Mouse (Mus musculus): ENCODE results near the gene Sh3gl2. TPM values are rescaled to one million over a fixed set of nuclear protein-coding genes. Genes with fewer than 3 reads are reported as not detected.

Sh3gl2 gene
- polyA plus RNA-seq, 1 experiment from 2014 or later, result 0.24 TPM

DNA sequence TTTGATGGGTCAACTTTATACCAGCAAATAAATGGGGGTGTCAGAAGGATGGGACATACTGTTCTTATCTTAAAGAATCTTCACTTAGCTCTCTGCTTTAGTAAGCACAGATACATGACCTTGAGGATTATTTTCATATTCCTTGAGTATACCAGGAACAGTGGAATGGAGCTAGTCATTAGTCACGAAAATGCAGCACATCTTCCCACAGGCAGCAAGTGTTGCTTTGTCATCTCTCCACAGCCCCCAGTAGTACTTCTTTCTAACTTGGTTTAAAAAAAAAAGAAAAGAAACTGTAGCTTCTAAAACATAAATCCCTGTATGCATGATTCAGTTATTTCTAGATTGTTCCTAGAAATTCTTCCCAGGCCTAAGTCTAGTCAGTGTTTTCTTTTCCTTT, 121.1 kb downstream of the Sh3gl2 start:
- no peak overlapping the region for H3K4me2 ChIP-seq (ENCODE audit: low read depth, low read length)
- H3K27me3 ChIP-seq (ENCODE audit: control insufficient read depth, insufficient read depth, low read depth, low read length), result no peaks in the 10 kb centered on the region
- H3K9me3 ChIP-seq (replicated peaks; ENCODE audit: control insufficient read depth, low read length), result no peaks in the 10 kb centered on the region
- no peaks in the 10 kb centered on the region for H3K4me1 ChIP-seq (ENCODE audit: control insufficient read depth, low read depth, low read length)
- 46% methylated on average over 1 of the region's 1 CpGs for WGBS (ENCODE audit: insufficient replicate concordance)
- H3K36me3 ChIP-seq (ENCODE audit: control insufficient read depth, insufficient read depth), result no peaks in the 10 kb centered on the region
- ATAC-seq (ENCODE audit: low read depth), result no peak
- H3K4me3 ChIP-seq (ENCODE audit: low read depth, low read length), result no peak overlapping the region
- H3K9ac ChIP-seq (ENCODE audit: low read depth, low read length), result no peak overlapping the region
- no peak overlapping the region for H3K27ac ChIP-seq (ENCODE audit: low read length)

DNA sequence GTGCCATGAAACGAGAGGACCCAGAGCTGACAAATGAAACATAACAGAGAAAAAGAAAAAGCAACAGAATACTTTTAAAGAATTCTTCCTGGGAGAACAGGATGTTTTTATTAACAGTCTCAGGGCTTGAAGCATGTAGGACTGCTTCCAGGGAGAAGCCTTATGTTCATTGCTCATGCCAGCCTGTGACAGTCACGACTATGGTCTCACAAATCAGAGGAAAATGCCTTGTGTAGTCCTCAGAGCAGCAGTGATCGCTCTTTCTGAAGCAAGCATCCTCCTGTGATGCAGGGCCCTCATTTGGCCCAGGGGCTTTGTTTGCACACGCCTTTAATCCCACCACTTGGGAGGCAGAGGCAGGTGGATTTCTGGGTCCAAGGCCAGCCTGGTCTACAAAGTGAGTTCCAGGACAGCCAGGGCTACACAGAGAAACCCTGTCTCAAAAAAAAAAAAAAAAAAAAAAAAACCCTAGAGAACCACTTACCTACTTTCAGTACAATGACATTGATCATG, 129.8 kb downstream of the Sh3gl2 start:
- Histone ChIP-seq H3K9me3 (replicated peaks; ENCODE audit: control insufficient read depth, low read length) (no peaks in the 10 kb centered on the region), H3K27me3 (ENCODE audit: control insufficient read depth, insufficient read depth, low read depth, low read length) (no peaks in the 10 kb centered on the region), H3K36me3 (ENCODE audit: control insufficient read depth, insufficient read depth) (no peaks in the 10 kb centered on the region), H3K4me3 (ENCODE audit: low read depth, low read length) (no peak overlapping the region), H3K27ac (ENCODE audit: low read length) (no peak overlapping the region), H3K9ac (ENCODE audit: low read depth, low read length) (no peak overlapping the region), H3K4me2 (ENCODE audit: low read depth, low read length) (no peak overlapping the region), H3K4me1 (ENCODE audit: control insufficient read depth, low read depth, low read length) (no peaks in the 10 kb centered on the region)
- WGBS (ENCODE audit: insufficient replicate concordance), result 48% methylated on average over 4 of the region's 4 CpGs
- ATAC-seq (ENCODE audit: low read depth), result no peak

DNA sequence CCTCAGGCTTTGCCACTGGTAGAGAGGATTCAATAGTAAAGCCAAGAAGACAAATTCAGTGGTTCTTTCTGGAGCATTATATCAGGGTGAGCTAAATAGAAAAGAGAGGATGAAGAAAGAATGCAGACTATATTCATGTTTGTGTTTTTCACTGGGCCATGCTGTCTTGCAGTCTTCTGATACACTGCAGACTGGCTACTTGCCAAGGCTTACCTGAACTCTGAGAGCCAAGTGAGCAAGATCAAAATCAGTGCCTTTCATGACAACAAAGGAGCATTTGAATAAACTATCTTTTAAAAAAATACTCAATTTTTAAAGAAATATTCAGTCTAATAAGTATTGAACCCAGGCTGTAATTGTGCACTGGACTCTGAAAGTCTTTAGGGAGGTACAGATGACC, 131.4 kb downstream of the Sh3gl2 start:
- Histone ChIP-seq H3K36me3 (ENCODE audit: control insufficient read depth, insufficient read depth) (no peaks in the 10 kb centered on the region), H3K9ac (ENCODE audit: low read depth, low read length) (no peak overlapping the region), H3K9me3 (replicated peaks; ENCODE audit: control insufficient read depth, low read length) (no peaks in the 10 kb centered on the region), H3K27ac (ENCODE audit: low read length) (no peak overlapping the region), H3K4me1 (ENCODE audit: control insufficient read depth, low read depth, low read length) (no peaks in the 10 kb centered on the region), H3K4me2 (ENCODE audit: low read depth, low read length) (no peak overlapping the region), H3K27me3 (ENCODE audit: control insufficient read depth, insufficient read depth, low read depth, low read length) (no peaks in the 10 kb centered on the region), H3K4me3 (ENCODE audit: low read depth, low read length) (no peak overlapping the region)
- ATAC-seq (ENCODE audit: low read depth), result no peak

DNA sequence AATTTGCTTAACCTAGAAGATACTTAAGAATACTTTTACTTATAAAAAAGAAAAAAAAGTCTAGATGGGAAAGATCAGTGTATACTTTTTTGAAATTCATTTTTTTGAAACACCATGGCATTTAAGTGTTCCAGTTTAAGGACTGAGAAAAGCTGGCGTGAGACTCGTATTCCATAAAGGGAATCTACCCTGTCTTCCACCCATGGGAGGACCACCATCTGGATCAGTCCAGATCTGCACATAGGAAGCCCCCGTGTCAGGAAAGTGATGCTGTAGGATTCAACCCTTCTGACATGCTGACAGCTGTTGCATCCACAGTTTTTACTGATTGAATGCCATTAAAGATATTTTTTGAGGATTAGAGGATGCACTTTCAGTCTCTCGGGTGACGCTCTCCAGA, 134.2 kb downstream of the Sh3gl2 start:
- H3K4me3 ChIP-seq (ENCODE audit: low read depth, low read length), result no peak overlapping the region
- H3K9me3 ChIP-seq (replicated peaks; ENCODE audit: control insufficient read depth, low read length), result no peaks in the 10 kb centered on the region
- ATAC-seq (ENCODE audit: low read depth), result no peak
- WGBS (ENCODE audit: insufficient replicate concordance), result 64% methylated on average over 5 of the region's 5 CpGs
- no peaks in the 10 kb centered on the region for H3K27me3 ChIP-seq (ENCODE audit: control insufficient read depth, insufficient read depth, low read depth, low read length)
- H3K9ac ChIP-seq (ENCODE audit: low read depth, low read length), result no peak overlapping the region
- H3K36me3 ChIP-seq (ENCODE audit: control insufficient read depth, insufficient read depth), result no peaks in the 10 kb centered on the region
- H3K4me1 ChIP-seq (ENCODE audit: control insufficient read depth, low read depth, low read length), result no peaks in the 10 kb centered on the region
- H3K4me2 ChIP-seq (ENCODE audit: low read depth, low read length), result no peak overlapping the region
- H3K27ac ChIP-seq (ENCODE audit: low read length), result no peak overlapping the region

DNA sequence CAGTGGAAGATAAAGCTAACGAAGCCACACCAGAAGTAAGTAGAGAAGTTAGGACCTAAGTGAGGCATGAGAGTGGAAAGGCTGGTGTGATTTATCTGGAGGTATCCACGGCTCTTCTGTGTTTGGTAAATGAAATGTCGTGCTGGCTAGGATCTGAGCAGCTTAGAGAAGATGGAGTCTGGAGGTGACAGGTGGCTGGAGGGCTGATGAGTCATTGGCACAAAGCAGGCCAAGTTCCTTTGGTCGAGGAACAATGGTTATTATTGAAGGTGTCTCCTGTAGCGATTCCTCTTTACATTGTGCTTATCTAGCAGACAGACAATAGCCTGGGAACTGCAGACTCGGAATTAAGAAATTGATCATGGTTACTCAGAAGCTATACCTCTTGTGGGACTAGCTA, 135.8 kb downstream of the Sh3gl2 start:
- no peaks in the 10 kb centered on the region for H3K27me3 ChIP-seq (ENCODE audit: control insufficient read depth, insufficient read depth, low read depth, low read length)
- no peak overlapping the region for H3K4me3 ChIP-seq (ENCODE audit: low read depth, low read length)
- no peak overlapping the region for H3K9ac ChIP-seq (ENCODE audit: low read depth, low read length)
- no peak overlapping the region for H3K27ac ChIP-seq (ENCODE audit: low read length)
- no peaks in the 10 kb centered on the region for H3K9me3 ChIP-seq (replicated peaks; ENCODE audit: control insufficient read depth, low read length)
- no peaks in the 10 kb centered on the region for H3K4me1 ChIP-seq (ENCODE audit: control insufficient read depth, low read depth, low read length)
- H3K36me3 ChIP-seq (ENCODE audit: control insufficient read depth, insufficient read depth), result no peaks in the 10 kb centered on the region
- H3K4me2 ChIP-seq (ENCODE audit: low read depth, low read length), result no peak overlapping the region
- ATAC-seq (ENCODE audit: low read depth), result no peak
- 46% methylated on average over 6 of the region's 6 CpGs for WGBS (ENCODE audit: insufficient replicate concordance)

DNA sequence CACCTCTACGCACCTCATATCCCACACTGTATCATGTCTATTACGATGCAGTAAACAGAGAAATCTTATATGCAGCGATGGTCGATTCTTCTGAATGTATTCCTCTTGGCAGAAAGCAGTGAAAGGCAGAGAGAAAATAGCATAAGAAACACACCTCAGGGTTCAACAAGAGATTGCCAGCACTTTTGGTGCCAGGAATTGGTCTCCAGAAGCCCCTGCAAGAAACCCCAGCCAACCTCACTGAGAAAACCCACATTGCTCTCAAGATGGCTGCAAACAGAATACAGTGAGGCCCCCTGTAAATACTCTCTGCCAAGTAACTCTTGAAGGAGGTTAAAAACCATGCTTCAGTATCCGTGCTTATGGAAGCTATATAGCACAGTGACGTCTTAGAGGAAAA, 141.0 kb downstream of the Sh3gl2 start:
- Histone ChIP-seq H3K9me3 (replicated peaks; ENCODE audit: control insufficient read depth, low read length) (no peaks in the 10 kb centered on the region), H3K4me1 (ENCODE audit: control insufficient read depth, low read depth, low read length) (no peaks in the 10 kb centered on the region), H3K27ac (ENCODE audit: low read length) (no peak overlapping the region), H3K27me3 (ENCODE audit: control insufficient read depth, insufficient read depth, low read depth, low read length) (no peaks in the 10 kb centered on the region), H3K36me3 (ENCODE audit: control insufficient read depth, insufficient read depth) (no peaks in the 10 kb centered on the region), H3K4me3 (ENCODE audit: low read depth, low read length) (no peak overlapping the region), H3K4me2 (ENCODE audit: low read depth, low read length) (no peak overlapping the region), H3K9ac (ENCODE audit: low read depth, low read length) (no peak overlapping the region)
- no peak for ATAC-seq (ENCODE audit: low read depth)
- 72% methylated on average over 6 of the region's 6 CpGs for WGBS (ENCODE audit: insufficient replicate concordance)

DNA sequence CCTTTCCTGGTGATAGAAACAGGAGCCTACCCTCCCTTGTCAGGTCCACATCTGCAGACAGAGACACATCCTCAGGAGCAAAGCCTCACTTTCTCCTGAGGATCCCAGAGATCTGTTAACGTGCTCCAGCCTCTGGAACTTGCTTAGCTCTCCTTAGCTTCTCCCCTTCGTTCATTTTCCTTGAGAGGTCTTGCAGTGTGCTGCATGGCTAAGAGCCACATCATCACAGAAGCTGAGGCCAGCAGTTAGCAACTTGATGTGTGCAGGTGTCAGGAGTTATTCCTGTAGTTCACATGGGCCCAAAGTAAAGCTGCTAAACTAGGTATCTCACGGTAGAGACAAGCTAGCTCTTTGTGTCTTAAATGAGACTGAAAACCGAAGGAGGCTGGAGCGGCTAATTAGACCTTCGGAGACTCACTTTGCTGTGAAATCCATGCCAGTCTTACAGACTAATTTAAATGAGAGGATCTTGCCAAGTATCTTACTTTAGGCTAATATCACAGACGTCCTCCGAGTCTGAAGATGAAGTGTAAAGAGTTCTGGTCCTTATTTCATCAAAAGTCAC, 143.2 kb downstream of the Sh3gl2 start:
- ATAC-seq (ENCODE audit: low read depth), result no peak
- no peaks in the 10 kb centered on the region for H3K36me3 ChIP-seq (ENCODE audit: control insufficient read depth, insufficient read depth)
- no peak overlapping the region for H3K4me3 ChIP-seq (ENCODE audit: low read depth, low read length)
- no peaks in the 10 kb centered on the region for H3K27me3 ChIP-seq (ENCODE audit: control insufficient read depth, insufficient read depth, low read depth, low read length)
- no peak overlapping the region for H3K4me2 ChIP-seq (ENCODE audit: low read depth, low read length)
- H3K9ac ChIP-seq (ENCODE audit: low read depth, low read length), result no peak overlapping the region
- H3K9me3 ChIP-seq (replicated peaks; ENCODE audit: control insufficient read depth, low read length), result no peaks in the 10 kb centered on the region
- H3K4me1 ChIP-seq (ENCODE audit: control insufficient read depth, low read depth, low read length), result no peaks in the 10 kb centered on the region
- H3K27ac ChIP-seq (ENCODE audit: low read length), result no peak overlapping the region
- WGBS (ENCODE audit: insufficient replicate concordance), result 60% methylated on average over 8 of the region's 8 CpGs

DNA sequence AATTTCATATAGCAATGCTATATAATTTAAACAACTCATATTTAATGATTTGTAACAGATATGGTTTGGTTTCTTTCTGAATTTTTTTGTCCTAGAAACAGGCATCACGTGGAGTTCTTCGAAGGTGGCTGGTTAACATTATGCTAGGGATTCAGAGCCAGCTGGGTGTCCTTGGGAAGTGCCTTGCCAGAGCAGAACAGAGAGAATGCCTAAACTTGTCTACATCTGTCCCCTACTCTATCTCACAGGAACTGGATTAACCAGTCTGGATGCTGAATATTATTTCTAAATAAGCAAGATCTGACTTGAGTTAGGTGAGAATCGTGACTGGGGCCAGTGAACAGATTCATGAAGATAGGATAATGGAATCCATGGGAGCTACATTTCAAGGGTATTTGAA, 157.7 kb downstream of the Sh3gl2 start:
- no peak for ATAC-seq (ENCODE audit: low read depth)
- WGBS (ENCODE audit: insufficient replicate concordance), result 65% methylated on average over 3 of the region's 3 CpGs
- no peak overlapping the region for H3K4me2 ChIP-seq (ENCODE audit: low read depth, low read length)
- no peaks in the 10 kb centered on the region for H3K4me1 ChIP-seq (ENCODE audit: control insufficient read depth, low read depth, low read length)
- H3K36me3 ChIP-seq (ENCODE audit: control insufficient read depth, insufficient read depth), result no peaks in the 10 kb centered on the region
- H3K4me3 ChIP-seq (ENCODE audit: low read depth, low read length), result no peak overlapping the region
- H3K9me3 ChIP-seq (replicated peaks; ENCODE audit: control insufficient read depth, low read length), result no peaks in the 10 kb centered on the region
- H3K9ac ChIP-seq (ENCODE audit: low read depth, low read length), result no peak overlapping the region
- H3K27me3 ChIP-seq (ENCODE audit: control insufficient read depth, insufficient read depth, low read depth, low read length), result no peaks in the 10 kb centered on the region
- no peak overlapping the region for H3K27ac ChIP-seq (ENCODE audit: low read length)

DNA sequence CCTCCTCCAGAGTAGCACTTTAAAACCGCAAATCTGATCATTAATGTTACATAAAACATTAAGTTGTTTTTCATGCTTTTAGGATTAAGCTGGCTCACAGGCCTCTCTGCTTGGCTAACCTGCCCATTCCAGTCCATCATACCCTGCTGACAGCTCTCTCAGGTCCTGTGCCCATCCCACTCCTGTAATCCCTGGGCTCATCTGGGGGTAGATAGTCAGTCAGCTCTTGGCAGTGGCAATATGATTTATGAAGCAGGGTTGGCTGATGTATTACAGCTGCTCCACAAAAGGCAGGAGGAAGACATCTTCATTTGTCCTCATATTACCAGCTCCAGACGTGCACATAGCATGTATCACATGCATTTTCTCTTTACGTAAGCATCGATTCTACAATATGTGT, 158.3 kb downstream of the Sh3gl2 start:
- Histone ChIP-seq H3K9ac (ENCODE audit: low read depth, low read length) (no peak overlapping the region), H3K4me1 (ENCODE audit: control insufficient read depth, low read depth, low read length) (no peaks in the 10 kb centered on the region), H3K27ac (ENCODE audit: low read length) (no peak overlapping the region), H3K27me3 (ENCODE audit: control insufficient read depth, insufficient read depth, low read depth, low read length) (no peaks in the 10 kb centered on the region), H3K9me3 (replicated peaks; ENCODE audit: control insufficient read depth, low read length) (no peaks in the 10 kb centered on the region), H3K36me3 (ENCODE audit: control insufficient read depth, insufficient read depth) (no peaks in the 10 kb centered on the region), H3K4me3 (ENCODE audit: low read depth, low read length) (no peak overlapping the region), H3K4me2 (ENCODE audit: low read depth, low read length) (no peak overlapping the region)
- 77% methylated on average over 4 of the region's 4 CpGs for WGBS (ENCODE audit: insufficient replicate concordance)
- no peak for ATAC-seq (ENCODE audit: low read depth)
